Mouse (Mus musculus): ENCODE data around the gene Unc13c. TPM values are rescaled to one million over a fixed set of nuclear protein-coding genes. Genes with fewer than 3 reads are reported as not detected.

Gene Unc13c
- polyA plus RNA-seq, 1 experiment from 2014 or later: 2.2 TPM

GRCm38 (mm10) chr9:73965322-73965915 is 3.3 kb downstream of the Unc13c start:
- no peak overlapping the region for H3K4me2 ChIP-seq (ENCODE audit: low read length)
- peaks cover 10% of the 10 kb centered on the region for H3K4me1 ChIP-seq (replicated peaks; ENCODE audit: control insufficient read depth, insufficient read depth, low read length)
- no peak for ATAC-seq
- no peaks in the 10 kb centered on the region for H3K27me3 ChIP-seq (replicated peaks; ENCODE audit: control insufficient read depth, insufficient read depth, low read length)
- 58% methylated on average over 9 of the region's 9 CpGs for WGBS
- H3K36me3 ChIP-seq (ENCODE audit: control insufficient read depth, insufficient read depth): no peaks in the 10 kb centered on the region
- H3K4me3 ChIP-seq (replicated peaks; ENCODE audit: low read length): no peak overlapping the region
- H3K9me3 ChIP-seq (ENCODE audit: control insufficient read depth, low read length): no peaks in the 10 kb centered on the region
- H3K9ac ChIP-seq (replicated peaks; ENCODE audit: low read depth, low read length): no peak overlapping the region
- H3K27ac ChIP-seq (ENCODE audit: low read length): no peak overlapping the region

- WGBS: 82% methylated on average over 6 of the region's 6 CpGs
- H3K36me3 ChIP-seq (ENCODE audit: control insufficient read depth, insufficient read depth): no peaks in the 10 kb centered on the region
These were observed 6.3 kb downstream of the Unc13c start for GRCm38 (mm10) chr9:73962471-73962870.

GRCm38 (mm10) chr9:73952331-73952730 is 16.4 kb downstream of the Unc13c start:
- H3K4me1 ChIP-seq (replicated peaks; ENCODE audit: control insufficient read depth, insufficient read depth, low read length): no peaks in the 10 kb centered on the region
- no peak overlapping the region for H3K9ac ChIP-seq (replicated peaks; ENCODE audit: low read depth, low read length)
- H3K27ac ChIP-seq (ENCODE audit: low read length): no peak overlapping the region
- no peaks in the 10 kb centered on the region for H3K27me3 ChIP-seq (replicated peaks; ENCODE audit: control insufficient read depth, insufficient read depth, low read length)
- H3K9me3 ChIP-seq (ENCODE audit: control insufficient read depth, low read length): no peaks in the 10 kb centered on the region
- no peaks in the 10 kb centered on the region for H3K36me3 ChIP-seq (ENCODE audit: control insufficient read depth, insufficient read depth)
- no peak for ATAC-seq
- no peak overlapping the region for H3K4me3 ChIP-seq (replicated peaks; ENCODE audit: low read length)
- no peak overlapping the region for H3K4me2 ChIP-seq (ENCODE audit: low read length)

More at GRCm38 (mm10) chr9:73962471-73962870, 6.3 kb downstream of the Unc13c start:
- H3K4me2 ChIP-seq (ENCODE audit: low read length): no peak overlapping the region
- no peaks in the 10 kb centered on the region for H3K27me3 ChIP-seq (replicated peaks; ENCODE audit: control insufficient read depth, insufficient read depth, low read length)
- H3K4me3 ChIP-seq (replicated peaks; ENCODE audit: low read length): no peak overlapping the region
- ATAC-seq: no peak
- H3K9ac ChIP-seq (replicated peaks; ENCODE audit: low read depth, low read length): no peak overlapping the region
- no peaks in the 10 kb centered on the region for H3K4me1 ChIP-seq (replicated peaks; ENCODE audit: control insufficient read depth, insufficient read depth, low read length)
- H3K9me3 ChIP-seq (ENCODE audit: control insufficient read depth, low read length): no peaks in the 10 kb centered on the region
- H3K27ac ChIP-seq (ENCODE audit: low read length): no peak overlapping the region

DNA sequence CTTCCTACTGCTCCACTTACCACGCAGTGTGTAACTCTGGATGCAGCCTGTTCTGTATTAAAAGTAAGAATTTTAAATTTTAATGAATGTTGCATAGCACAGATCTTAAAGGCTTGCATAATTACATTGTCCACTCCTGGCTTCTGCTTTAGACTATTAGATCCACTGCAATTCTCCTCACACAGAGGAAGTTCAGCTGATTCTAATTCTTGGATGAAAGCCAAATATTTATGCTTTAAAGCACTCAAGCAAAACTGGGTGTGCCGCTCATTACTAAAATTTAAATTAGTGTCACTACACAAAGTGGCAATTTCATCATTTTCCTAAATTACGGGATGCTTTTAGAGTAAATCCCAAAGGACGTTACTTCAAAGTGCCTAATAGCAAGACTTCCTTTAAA is 17.2 kb downstream of the Unc13c start:
- WGBS: 45% methylated on average over 4 of the region's 4 CpGs
- Histone ChIP-seq H3K4me1 (replicated peaks; ENCODE audit: control insufficient read depth, insufficient read depth, low read length) (no peaks in the 10 kb centered on the region), H3K36me3 (ENCODE audit: control insufficient read depth, insufficient read depth) (no peaks in the 10 kb centered on the region), H3K9ac (replicated peaks; ENCODE audit: low read depth, low read length) (no peak overlapping the region), H3K4me3 (replicated peaks; ENCODE audit: low read length) (no peak overlapping the region), H3K9me3 (ENCODE audit: control insufficient read depth, low read length) (no peaks in the 10 kb centered on the region), H3K27me3 (replicated peaks; ENCODE audit: control insufficient read depth, insufficient read depth, low read length) (no peaks in the 10 kb centered on the region), H3K4me2 (ENCODE audit: low read length) (no peak overlapping the region), H3K27ac (ENCODE audit: low read length) (no peak overlapping the region)
- ATAC-seq: 0 out of 2 replicates have a peak, but pooled peaks have one; percentile 31

DNA sequence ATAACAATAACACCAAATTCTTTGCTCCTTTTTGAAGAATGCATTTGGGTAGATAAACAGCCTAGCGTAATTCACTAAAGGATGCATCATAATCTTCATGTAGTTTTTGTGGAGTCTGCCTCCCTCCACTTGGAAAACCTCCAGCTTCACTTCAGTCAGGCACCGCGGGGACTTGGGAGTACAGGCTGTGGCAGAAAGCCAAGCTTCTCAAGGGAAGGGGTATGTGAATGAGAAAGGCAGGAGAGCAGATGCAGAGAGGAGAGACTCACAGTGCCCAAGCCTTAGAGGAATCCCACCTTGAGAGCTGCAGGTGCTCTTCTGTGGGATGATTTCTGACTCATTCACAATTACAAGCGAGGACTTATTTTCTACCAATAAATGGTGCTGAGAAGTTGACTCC is 33.9 kb downstream of the Unc13c start:
- peaks cover 7% of the 10 kb centered on the region; the same call in 1 of the 2 replicates for H3K4me1 ChIP-seq (replicated peaks; ENCODE audit: control insufficient read depth, insufficient read depth, low read length)
- no peaks in the 10 kb centered on the region for H3K36me3 ChIP-seq (ENCODE audit: control insufficient read depth, insufficient read depth)
- H3K4me2 ChIP-seq (ENCODE audit: low read length): no peak overlapping the region
- no peaks in the 10 kb centered on the region for H3K27me3 ChIP-seq (replicated peaks; ENCODE audit: control insufficient read depth, insufficient read depth, low read length)
- WGBS: 33% methylated on average over 4 of the region's 4 CpGs
- H3K9me3 ChIP-seq (ENCODE audit: control insufficient read depth, low read length): no peaks in the 10 kb centered on the region
- no peak overlapping the region for H3K4me3 ChIP-seq (replicated peaks; ENCODE audit: low read length)
- H3K9ac ChIP-seq (replicated peaks; ENCODE audit: low read depth, low read length): no peak overlapping the region
- H3K27ac ChIP-seq (ENCODE audit: low read length): no peak overlapping the region
- peak; percentile 92 for ATAC-seq

GRCm38 (mm10) chr9:73931988-73932387 is 36.8 kb downstream of the Unc13c start:
- H3K4me1 ChIP-seq (replicated peaks; ENCODE audit: control insufficient read depth, insufficient read depth, low read length): peaks cover 7% of the 10 kb centered on the region; the same call in 1 of the 2 replicates
- H3K36me3 ChIP-seq (ENCODE audit: control insufficient read depth, insufficient read depth): no peaks in the 10 kb centered on the region
- ATAC-seq: no peak
- no peak overlapping the region for H3K4me2 ChIP-seq (ENCODE audit: low read length)
- H3K27ac ChIP-seq (ENCODE audit: low read length): no peak overlapping the region
- no peaks in the 10 kb centered on the region for H3K27me3 ChIP-seq (replicated peaks; ENCODE audit: control insufficient read depth, insufficient read depth, low read length)
- no peak overlapping the region for H3K4me3 ChIP-seq (replicated peaks; ENCODE audit: low read length)
- H3K9ac ChIP-seq (replicated peaks; ENCODE audit: low read depth, low read length): no peak overlapping the region
- H3K9me3 ChIP-seq (ENCODE audit: control insufficient read depth, low read length): no peaks in the 10 kb centered on the region
- WGBS: 86% methylated on average over 9 of the region's 9 CpGs

DNA sequence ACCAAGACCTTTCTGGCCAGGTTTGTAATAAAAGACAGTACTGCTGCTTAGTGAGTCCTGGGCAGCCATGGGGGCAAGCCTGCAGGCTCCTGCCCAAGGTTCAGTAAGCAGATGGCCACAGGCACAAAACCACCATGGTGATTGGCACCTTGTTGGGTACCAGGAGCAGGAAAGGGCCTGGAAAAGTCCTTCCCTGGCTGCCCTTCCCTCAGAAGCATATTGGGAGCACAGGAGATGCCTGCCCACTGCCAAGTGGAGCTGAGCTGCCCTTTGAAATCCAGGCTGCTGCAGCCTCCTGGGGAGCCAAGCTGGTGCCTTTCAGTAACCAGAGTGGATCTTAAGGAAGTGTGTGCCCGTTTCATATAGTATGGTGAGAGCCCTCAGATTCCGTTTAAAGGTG is 41.5 kb downstream of the Unc13c start:
- Histone ChIP-seq H3K4me2 (ENCODE audit: low read length) (no peak overlapping the region), H3K9me3 (ENCODE audit: control insufficient read depth, low read length) (no peaks in the 10 kb centered on the region), H3K27me3 (replicated peaks; ENCODE audit: control insufficient read depth, insufficient read depth, low read length) (no peaks in the 10 kb centered on the region), H3K36me3 (ENCODE audit: control insufficient read depth, insufficient read depth) (no peaks in the 10 kb centered on the region), H3K4me1 (replicated peaks; ENCODE audit: control insufficient read depth, insufficient read depth, low read length) (no peaks in the 10 kb centered on the region), H3K27ac (ENCODE audit: low read length) (no peak overlapping the region), H3K4me3 (replicated peaks; ENCODE audit: low read length) (no peak overlapping the region), H3K9ac (replicated peaks; ENCODE audit: low read depth, low read length) (no peak overlapping the region)
- no peak for ATAC-seq
- WGBS: 60% methylated on average over 2 of the region's 2 CpGs

DNA sequence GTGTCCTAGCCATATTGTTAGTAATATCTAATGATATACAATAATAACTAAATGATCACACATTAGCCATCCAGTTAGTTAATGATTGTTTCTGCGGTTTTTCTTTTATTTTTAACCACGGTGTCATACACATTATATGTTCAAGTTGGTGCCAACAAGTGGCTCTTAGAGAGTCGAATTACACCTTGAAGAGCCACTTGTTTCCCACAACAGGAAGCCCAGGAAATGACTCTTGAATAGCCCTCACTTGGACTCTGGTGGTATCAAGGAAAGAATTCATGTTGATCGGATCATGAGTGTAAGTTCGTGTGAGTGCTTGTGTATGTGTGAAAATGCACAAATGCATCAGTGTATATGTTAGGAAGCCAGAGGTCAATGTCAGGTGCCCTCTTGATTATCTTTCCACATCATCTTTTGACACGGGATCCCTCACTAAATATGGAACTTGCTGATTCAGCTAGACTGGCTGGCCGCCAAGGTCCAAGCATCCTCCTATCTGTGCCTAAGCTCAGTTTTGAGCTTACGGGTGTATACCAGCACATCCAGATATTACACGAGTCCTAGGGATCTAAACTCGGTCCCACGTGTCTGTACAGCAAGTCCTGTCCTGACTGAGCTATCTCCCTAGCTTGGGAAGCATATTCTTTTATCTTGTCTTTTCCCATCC is 46.2 kb downstream of the Unc13c start:
- H3K4me2 ChIP-seq (ENCODE audit: low read length): no peak overlapping the region
- 89% methylated on average over 11 of the region's 11 CpGs for WGBS
- H3K4me3 ChIP-seq (replicated peaks; ENCODE audit: low read length): no peak overlapping the region
- no peaks in the 10 kb centered on the region for H3K4me1 ChIP-seq (replicated peaks; ENCODE audit: control insufficient read depth, insufficient read depth, low read length)
- H3K9ac ChIP-seq (replicated peaks; ENCODE audit: low read depth, low read length): no peak overlapping the region
- H3K36me3 ChIP-seq (ENCODE audit: control insufficient read depth, insufficient read depth): no peaks in the 10 kb centered on the region
- no peak for ATAC-seq
- H3K27ac ChIP-seq (ENCODE audit: low read length): no peak overlapping the region
- no peaks in the 10 kb centered on the region for H3K27me3 ChIP-seq (replicated peaks; ENCODE audit: control insufficient read depth, insufficient read depth, low read length)
- H3K9me3 ChIP-seq (ENCODE audit: control insufficient read depth, low read length): no peaks in the 10 kb centered on the region

GRCm38 (mm10) chr9:73905959-73906358 is 62.8 kb downstream of the Unc13c start:
- H3K4me3 ChIP-seq (replicated peaks; ENCODE audit: low read length): no peak overlapping the region
- H3K27me3 ChIP-seq (replicated peaks; ENCODE audit: control insufficient read depth, insufficient read depth, low read length): no peaks in the 10 kb centered on the region
- no peaks in the 10 kb centered on the region for H3K4me1 ChIP-seq (replicated peaks; ENCODE audit: control insufficient read depth, insufficient read depth, low read length)
- no peak overlapping the region for H3K27ac ChIP-seq (ENCODE audit: low read length)
- no peak overlapping the region for H3K9ac ChIP-seq (replicated peaks; ENCODE audit: low read depth, low read length)
- 79% methylated on average over 4 of the region's 4 CpGs for WGBS
- H3K36me3 ChIP-seq (ENCODE audit: control insufficient read depth, insufficient read depth): no peaks in the 10 kb centered on the region
- no peak for ATAC-seq
- no peaks in the 10 kb centered on the region for H3K9me3 ChIP-seq (ENCODE audit: control insufficient read depth, low read length)
- no peak overlapping the region for H3K4me2 ChIP-seq (ENCODE audit: low read length)
